Mouse (Mus musculus) adrenal gland, adult 18-20 months (tissue): Measurements from ENCODE around the gene Tec. TPM values are rescaled to one million over a fixed set of nuclear protein-coding genes. Genes with fewer than 3 reads are reported as not detected.
"Not testable (repeated sequence)": the region's sequence is repeated elsewhere in the genome, so short reads cannot be mapped to it uniquely, and the experiment has no call there.

ENCODE experiments used
- DNase-seq, 2 experiments: peaks; one replicate each; pipeline ENCODE4 v3.0.0; 2021 to 2022; ENCODE audit warnings: low spot score in 2 of 2
- total RNA-seq, 2 experiments: library from RNA; stranded (reverse); gene quantifications; 1 replicate in 1 of 2; 2 replicates in 1 of 2; pipeline ENCODE4 v1.2.3; 2021

Tec gene
- total RNA-seq, 2 experiments from 2014 or later, result 2.0 to 2.5 TPM

DNA sequence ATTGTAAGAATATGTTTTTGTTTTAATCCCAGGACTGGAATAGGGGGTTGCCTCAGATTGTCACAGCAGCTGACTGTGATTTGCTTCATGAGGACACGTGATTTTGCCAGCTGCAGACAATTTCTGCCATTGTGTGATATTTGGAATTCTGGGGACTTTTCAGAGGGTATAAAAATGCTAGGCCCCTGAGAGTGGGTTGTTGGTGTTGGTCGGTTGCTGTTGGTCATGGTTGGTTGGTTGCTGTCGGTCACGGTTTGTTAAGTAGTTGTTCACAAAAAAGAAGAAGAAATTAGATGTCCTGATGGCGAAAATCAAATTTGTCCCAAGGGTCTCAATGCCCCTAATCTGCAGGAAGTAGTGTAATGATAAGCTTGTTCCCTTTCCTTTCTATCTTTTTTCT is 40.8 kb downstream of the Tec start:
- no peak for DNase-seq

DNA sequence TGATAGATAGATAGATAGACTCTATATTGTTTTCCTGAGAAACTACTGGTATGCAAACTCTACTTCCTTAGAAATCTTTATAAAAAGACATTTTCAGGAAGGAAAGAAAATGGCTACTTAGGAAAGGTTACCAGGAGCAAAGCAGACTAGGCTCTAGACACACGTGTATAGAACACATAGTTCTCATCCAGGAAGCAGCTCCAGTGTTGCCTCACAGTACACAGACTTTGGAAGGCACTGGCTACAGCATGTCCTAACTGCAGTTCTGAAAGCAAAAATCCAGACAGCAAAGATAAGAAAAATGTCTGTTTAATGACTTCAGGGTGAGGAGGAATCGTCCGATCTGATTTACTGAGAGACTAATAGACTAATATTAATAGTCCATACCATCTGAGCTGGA is 41.8 kb downstream of the Tec start:
- no peak for DNase-seq

DNA sequence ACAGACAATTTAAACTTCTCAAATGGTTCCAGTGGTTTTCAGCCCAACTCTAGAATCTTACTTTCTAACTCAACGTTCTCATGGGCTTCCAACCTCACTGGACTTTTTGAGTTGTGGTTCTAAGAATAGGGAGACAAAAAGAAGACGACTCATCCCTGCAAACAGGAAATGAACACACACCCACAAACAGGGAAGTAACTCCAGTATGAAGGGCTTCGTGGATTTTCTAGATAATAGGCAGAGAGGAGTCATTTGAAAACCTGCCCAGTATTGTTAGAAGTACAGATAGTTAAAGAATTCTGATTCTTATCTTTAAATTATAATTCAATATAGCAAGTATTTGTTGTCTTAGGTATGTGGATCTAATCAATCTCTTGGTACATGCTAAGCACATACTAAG is 47.6 kb downstream of the Tec start:
- DNase-seq, result no peak

DNA sequence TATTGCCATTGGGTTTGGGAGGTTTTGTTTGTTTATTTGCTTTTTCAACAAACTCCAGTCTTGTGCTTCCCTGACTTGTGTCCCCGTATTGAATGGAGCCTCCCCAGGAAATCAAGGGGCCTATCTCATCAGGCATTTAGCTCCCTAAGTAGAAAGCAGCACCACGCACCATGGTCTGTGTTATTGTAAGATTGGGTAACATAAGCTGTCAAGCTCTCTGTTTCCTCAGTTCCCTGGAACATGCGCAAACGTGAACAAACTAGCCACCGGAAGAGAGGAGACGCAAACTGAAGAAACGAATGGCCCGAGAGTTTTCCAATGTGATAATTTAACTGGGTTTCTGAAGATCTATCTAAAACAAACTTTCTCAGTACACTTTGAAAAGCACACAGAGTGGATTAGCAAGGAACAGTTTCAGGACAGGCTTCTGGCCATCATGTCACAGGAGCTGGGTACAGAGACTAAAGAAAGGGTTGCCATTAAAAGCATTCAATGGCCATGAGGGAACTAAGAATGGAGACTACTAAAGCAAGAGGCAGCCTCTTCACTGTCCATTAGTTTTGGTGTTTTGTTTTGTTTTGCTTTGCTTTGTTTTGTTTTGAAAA is 48.1 kb downstream of the Tec start:
- DNase-seq, result no peak

DNA sequence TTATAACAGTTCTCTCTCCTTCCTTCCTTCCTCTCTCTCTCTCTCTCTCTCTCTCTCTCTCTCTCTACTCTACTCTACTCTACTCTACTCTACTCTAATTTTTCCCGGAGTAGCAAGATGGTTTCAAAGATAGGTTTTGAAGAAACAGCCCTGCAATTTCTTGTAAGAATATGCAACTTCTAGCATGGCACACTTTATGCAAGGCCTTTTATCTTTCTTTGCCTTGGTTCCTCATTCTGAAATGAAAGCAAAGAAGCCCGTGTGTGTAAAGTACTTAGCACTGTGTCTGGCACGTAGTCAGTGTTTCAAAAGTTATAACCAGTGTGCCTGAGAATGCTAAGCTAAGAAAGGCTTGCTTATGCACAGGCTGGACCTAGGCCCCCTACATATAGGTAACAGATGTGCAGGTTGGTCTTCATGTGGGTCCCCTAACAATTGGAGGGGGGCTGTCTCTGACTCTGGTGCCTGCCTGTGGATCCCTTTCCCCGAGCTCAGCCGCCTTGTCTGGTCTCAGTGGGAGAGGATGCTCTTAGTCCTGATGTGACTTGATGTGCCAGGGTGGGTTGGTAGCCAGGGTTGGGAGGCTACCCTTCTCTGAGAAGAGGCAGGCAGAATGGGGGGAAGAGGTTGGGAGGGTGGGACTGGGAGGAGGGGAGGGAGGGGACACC is 49.6 kb downstream of the Tec start:
- DNase-seq, result no peak

DNA sequence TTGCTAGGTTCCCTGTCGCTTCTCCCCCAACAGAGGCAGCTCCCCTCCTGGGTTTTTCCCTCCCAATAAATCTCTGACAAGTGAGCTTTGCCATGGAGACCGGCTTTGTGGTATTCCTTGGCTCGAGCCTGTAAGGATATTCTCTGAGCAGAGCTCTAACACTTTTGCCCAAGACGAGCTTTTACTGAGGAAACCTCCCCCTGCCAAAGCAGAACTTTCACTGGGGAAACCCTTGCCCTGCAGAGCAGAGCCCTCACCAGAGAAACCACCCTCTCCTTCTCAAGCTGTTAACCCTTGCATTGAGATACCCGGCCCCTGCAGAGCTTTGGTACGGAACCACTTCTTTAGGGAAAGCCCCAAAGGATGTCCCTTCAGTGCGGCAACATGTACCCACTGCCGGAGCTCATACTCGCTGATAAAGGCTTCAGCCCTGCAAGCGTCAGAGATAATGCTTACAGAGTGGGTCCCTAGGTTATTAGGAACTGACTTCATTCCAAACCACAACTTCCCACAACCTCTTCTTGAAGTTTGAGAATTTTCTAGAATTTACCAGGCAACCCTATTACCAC is 50.7 kb downstream of the Tec start:
- no peak for DNase-seq

DNA sequence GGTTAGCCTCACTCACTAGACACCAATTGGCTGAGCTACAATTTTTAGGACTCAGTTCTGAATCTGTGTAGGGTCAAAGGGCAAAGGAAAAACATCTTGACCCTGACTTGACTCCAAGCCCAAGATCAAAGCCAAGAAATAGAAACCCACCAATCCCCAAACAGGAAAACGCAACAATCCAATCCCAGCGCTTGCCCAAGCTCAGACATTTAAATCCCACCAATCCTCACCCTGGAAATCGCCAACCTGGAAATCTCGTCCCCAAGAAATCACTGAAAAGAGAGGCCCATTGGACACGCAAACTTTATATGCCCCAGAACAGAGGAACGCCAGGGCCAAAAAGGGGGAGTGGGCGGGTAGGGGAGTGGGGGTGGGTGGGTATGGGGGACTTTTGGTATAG is 51.3 kb downstream of the Tec start:
- not testable (repeated sequence) for DNase-seq

DNA sequence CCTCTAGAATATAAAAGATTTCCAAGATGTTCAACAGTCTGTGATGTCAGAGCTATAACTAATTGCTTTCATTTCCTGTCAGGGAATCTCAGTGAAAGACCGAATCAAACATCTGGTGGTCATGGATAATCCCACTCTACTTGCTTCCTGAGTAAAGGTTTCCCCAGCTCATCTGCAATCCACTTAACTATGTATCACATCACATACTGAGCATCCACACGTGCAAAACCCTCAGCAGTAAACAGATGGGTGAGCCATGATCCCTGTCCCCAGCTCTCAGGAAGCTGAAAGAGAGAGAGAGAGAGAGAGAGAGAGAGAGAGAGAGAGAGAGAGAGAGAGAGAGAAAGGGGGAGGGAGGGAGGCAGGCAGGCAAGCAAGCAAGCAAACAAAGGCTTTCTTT is 51.8 kb downstream of the Tec start:
- DNase-seq, result no peak

DNA sequence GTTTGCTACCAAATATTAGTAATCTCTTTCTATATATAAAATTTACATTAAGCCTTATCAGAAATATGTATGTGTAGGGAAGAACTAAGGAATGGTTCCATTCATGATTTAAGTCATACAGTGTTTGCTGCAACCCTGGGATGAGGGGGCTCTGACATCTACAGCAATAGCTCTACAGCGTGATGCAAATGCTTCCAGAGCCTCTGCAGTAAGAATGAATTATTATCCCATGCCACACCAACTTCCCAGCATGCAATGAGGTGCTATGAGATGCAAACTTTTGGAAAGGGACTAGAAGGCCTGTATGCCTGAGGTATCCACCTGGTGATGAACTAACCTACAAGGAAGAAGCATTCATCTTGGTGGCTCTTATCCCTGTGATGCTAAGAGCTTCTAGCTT is 52.2 kb downstream of the Tec start:
- DNase-seq, result no peak

DNA sequence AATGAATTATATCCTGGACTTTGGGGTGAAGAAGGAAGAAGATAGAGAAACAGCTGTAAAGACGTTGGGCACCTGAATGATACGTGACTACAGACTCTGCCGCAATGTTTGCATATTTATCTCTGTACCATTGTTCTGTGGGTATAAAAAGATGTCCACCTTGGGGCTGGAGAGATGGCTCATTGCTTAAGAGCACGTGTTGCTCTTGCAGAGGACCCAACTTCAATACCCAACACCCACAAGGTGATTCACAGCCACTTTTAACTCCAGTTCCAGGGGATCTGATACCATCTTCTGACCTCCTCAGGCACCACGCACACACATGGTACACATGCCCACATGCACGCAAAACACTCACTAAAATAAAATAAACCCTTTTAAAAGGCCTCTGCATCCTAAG is 52.9 kb downstream of the Tec start:
- DNase-seq, result no peak

DNA sequence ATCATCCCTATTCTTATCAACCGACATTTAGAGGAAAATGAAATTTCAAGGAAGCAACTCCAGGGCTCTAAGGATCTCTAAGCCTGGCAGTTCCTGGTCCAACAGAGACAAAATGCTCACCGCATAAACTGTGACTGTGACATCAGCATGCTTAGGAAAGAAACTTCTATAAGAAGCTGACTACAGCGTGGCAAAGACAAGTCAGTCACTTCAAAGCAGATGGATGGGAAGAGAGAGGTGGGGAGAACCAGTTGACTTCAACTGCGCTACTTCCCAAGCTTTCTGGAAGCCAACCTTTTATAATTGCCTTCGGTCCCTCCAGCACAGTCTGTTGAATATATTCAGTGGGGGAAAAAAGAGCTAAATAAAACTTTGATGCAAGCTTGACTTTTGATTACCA is 54.2 kb downstream of the Tec start:
- DNase-seq, result no peak

DNA sequence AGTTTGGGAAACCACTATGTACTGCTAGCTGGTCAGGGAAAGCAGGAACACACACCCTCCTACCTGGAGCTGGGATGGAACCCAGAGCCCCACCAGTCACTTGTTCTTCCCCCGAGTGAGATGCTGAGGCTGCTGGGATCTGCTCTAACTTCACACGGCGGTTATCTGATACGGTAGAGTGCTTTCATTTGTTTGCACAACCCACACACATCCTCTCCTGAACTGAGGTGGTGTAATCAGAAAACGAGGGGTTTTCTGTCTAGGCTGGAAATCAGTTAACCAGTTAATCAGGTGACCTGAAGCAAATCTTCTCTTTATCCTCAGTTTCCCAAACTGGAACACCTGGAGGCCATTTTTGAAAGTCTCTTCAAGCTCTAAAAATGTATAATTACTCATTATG is 55.4 kb downstream of the Tec start:
- no peak for DNase-seq

DNA sequence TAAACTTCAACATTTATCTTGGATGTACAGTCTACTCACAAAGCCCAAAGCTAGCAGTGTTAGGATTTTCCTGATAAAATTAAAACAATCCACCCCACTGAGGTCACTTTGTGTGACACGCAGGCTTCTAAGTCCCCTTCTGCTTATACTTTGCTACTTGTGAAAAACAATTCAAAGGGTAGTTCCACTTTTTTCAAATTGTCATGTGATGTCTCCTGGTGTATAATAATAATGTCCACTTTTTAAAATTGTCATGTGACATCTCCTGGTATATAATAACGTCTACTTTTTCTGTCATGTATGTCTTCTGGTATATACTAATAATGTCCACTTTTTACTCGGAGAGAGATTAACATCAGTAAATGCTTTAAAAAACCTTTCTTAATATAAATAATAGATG is 56.0 kb downstream of the Tec start:
- DNase-seq, result no peak

DNA sequence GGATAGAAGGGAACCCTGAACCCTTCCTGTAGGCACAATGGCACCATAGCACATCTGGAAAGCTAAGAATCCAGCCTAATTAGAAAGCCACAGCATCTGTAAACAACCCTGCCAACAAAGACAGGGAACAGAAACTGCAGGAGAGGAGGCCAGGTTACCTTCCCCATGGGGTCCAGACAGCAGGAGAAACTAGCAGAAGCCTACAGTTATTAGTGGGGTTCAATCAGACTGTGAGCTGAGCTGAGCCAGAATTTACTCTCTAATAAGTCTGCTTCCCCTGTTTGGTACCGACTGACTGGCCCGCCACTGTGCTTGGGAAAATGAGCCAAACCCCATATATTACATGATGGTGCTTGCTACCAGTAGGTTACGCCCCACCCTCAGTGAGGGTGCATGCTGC is 56.9 kb downstream of the Tec start:
- DNase-seq, result no peak

DNA sequence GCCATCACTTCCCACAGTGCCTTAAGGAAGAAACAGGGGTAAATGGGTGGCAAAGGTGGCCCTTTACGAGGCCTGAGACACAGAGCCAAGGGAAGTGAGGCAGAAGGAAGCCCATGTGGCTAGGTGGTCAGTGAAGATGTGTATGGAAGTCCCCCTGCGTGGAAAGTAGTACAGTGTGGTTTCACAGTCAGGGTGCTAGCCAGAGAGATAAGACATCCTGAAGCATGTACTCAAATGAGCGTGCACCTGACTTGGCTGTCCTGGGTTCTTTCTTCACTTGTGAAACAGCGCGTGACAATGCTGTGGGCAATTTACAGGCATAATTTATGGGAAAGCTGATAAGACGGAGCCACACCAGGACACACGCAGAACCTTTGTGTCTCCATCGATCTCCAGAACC is 57.3 kb downstream of the Tec start:
- no peak for DNase-seq

DNA sequence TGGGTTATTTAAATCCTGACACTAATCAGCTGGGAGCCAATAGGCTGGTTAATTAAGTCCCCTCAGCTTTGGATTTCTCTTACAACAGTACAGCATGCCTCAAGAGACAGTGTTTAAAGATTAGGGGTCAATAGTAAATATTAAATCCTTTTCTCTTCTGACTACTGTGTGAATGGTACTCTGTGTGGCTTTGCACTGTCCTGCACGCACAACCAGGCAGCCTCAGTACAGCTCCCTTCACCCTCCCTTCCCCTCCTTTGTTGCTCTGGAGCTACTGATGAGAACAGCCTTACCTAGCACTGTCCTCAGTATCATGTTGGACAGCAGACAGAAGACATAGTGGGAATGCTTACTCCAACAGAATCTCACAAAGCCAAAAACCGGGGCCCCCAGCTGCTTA is 58.8 kb downstream of the Tec start:
- DNase-seq, result no peak

DNA sequence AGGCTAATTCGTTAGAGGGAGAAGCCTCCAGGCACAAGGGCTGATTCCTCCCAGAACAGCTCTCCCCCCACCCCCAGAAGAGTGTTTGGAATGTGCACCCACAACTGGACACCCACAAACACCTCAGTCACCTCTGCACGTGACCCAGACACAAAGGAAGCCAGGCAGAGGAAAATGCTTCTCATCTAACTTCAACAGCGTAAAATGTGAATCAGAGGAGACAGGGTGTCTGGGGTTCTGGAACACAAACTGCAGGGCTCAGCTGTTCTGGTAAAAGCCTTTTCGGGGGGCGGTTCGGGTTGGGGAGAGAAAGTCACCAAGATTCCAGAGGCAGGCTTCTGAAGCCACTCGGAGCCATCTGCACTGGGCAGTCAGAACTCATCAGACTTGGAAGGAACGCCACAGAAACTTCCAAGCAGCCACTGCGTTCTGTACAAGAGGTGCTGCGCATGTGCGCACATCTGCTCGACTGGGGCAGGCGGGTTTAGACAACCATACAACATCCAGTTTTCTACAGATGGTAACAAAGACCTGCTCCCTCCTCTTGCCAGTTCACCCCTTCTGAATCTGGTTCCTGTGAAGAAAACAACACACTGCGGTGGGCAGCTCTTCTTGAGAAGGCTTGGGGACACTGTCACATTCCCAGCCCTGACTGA is 59.7 kb downstream of the Tec start:
- no peak for DNase-seq

DNA sequence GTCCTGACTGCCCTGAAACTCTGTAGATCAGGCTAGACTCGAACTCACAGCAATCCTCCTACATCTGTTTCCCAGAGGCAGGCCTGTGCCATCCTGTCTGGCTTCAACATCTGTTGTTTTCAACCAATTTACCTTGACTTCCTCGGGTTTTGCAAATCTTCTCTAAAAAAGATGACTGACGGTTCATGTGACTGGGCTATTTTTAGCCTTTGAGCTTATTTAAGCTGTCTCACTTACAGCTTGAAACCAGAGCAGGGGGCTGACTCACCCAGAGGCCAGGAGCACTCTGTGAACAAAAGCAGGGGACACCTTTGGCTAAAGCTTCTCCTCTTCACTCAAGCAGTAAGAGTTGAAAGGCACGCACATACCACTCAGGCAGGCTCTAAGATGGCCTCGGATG is 65.4 kb downstream of the Tec start:
- no peak for DNase-seq

DNA sequence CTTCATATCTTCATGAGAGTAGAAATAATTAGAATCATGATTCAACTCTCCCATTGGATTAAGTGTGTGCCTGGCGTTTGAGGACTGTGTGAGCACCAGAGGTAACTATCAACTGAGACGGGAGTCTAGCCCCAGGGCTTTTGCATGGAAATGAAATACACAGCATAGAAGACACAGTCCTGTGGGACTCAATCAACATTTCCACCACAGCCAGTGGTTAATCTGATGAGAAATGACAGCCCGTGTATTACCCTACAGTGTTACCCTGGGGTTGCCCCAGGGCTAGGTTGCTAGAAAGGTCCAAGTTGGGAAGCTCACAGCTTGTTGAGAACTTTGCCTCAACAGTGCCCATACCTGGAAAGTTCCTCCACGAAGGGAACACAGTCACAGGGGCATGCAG is 69.7 kb downstream of the Tec start:
- no peak for DNase-seq

DNA sequence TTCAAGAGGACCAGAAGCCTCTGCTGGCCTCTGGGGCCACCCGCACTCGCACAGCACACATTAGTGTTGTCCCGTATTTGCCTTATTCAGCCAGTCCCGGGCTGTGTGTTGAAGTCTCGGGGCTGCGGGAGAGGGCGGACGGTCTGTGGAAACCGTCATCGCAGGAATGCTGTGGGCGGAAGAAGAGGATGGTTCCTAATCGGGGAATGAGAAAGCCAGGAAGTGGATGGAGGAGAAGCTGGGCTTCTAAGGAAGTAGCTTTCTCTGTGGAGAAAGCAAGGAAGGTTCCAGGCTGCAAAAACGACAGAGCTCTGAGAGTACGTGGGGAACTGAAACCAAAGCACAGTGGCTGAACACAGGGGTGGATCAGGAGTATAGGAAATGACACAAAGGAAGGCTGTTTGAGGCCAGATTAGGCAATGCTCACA is 72.1 kb downstream of the Tec start:
- no peak for DNase-seq

DNA sequence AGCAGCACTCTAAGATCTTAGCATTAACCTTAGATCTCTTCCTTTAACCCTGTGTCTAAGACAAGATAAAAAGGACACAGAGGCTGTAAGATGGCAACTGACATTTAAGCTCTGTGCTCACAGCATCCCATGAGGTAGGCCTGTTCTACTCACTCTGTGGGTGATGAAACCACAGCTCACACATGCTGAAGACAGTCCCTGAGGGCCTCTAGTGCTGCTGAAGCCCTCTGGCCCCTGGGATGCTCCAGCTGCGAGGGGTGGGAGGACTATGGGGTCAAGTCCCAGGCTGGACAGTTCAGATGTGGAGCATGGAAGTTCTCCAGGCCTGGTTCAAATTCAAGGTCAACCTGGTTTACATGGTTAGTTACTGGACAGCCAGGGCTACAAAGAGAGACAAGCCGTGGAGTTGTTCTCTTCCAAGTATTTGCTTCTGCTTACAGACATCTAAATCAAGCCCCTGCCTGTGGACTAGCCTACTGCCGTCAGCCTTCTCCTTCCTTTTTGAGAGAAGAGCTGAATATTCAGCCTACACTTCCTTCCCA is 74.9 kb downstream of the Tec start:
- DNase-seq, result no peak

DNA sequence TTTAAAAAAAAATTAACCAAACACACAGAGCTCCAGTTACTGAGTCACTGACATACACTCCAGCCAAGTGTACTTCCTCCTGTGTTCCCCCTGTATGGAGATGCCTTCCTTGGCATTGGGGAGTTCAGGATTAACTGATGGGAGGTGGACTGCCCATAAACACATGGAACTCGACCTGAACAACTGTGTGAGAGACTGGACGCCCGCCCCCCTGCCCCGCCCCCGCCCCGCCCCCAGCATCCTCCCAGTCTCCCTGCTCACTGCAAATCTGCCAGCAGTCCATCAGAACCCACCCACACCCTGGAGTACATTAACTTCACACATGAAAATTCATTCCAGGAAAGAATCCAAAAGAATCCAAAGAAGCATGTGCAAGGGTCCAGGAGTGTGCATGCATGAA is 76.5 kb downstream of the Tec start:
- no peak for DNase-seq
